Mouse (Mus musculus) Muller cell, postnatal 12 days (primary cell): ENCODE measurements at regions not wholly inside any gene's neighbourhood (a gene's known extent, or its start where the extent isn't known, plus 50 kb on each side); places are given as distances from the start of the nearest gene placed in this dataset.
"Not testable (repeated sequence)": the region's sequence is repeated elsewhere in the genome, so short reads cannot be mapped to it uniquely, and the experiment has no call there.

ENCODE experiments used
- DNase-seq: peaks from one replicate; pipeline ENCODE4 v3.0.0-alpha.2; 2015; ENCODE audit errors: inconsistent ontology term

- DNase-seq: no peak
These were observed 624.8 kb upstream of the BB014433 start for GRCm38 (mm10) chr8:15670722-15671121.

DNA sequence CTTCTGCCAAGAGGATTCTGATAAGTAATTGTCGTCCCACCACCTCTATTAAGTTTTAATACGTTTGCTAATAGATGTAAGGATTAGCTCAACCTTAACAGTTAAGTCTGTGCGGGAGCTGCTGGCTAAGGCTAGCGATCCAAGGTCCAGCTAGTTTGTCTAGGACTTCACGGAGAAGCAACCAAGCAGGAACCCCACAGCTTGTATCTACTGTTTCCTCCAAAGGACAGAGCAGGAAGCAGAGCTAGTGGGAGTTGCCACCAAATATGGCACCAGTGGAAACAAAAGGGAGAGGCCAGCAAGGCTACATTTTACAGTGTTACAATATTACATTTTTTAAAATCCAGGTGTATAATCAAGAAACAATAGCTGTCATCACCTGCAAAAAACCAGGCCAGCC, 624.4 kb upstream of the BB014433 start:
- no peak for DNase-seq

GRCm38 (mm10) chr8:15669515-15669914, 623.6 kb upstream of the BB014433 start:
- DNase-seq: no peak

DNA sequence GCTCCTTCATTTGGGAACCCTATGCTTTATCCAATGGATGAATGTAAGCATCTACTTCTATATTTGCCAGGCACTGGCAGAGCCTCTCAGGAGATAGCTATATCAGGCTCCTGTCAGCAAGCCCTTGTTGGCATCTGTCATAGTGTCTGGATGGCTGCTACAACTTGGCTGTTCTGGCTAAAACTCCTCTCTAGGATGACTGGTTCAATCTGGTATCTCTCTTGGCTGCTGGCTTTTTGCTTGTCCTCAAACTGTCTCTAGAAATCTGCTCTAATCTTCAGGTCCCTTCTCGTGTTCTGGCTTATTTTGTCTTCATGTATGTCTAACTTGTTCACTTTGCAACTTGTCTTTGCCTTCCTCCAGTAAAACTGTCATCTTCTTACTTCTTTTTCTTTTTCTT, 614.7 kb upstream of the BB014433 start:
- no peak for DNase-seq

DNA sequence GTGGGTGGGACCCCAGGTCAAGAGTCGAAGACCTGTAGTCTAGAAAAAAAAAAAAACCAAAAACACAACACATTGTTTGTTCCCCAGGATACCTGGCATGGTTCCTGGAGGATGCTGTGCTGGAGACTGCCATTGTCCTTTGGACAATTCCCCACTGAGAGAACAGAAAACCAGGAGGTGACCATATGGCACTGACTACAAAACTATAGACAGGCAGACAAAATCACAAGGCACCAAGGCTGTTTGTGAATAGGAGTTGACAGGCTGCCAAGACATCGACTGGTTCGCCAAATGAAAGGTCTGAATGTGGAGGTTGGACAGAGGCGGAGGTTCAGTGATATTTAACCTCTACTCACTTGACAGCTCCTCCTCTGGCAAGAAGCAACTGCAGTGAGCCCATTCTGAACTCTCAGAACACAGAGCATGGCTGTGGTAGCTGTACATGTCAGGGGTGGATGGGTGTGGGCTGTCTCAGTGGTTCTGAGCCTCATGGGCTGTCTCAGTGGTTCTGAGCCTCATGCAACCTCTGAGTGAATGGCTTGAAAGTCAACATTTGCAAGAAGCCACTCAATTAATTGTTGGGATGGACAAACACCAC, 589.0 kb upstream of the BB014433 start:
- DNase-seq: no peak

DNA sequence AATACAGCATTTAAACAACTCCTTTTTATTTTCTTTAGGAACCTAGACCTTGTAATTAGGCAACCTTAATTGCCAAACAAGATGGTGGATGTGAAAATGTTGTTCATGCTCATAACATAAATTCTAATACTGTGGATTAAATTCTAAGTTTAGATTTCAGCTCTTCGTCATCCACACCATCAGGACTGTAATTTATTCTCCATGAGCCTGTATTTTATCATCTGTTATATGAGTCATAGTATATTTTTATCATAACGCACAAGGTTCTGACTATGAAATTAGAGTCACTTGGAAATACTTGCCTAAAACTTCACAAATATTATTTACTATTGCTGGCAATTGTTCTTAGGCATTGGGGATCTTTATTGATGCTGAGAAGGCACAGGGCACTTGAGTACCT, 582.7 kb upstream of the BB014433 start:
- no peak for DNase-seq

GRCm38 (mm10) chr8:15623602-15624392, 577.9 kb upstream of the BB014433 start:
- not testable (repeated sequence) for DNase-seq

DNA sequence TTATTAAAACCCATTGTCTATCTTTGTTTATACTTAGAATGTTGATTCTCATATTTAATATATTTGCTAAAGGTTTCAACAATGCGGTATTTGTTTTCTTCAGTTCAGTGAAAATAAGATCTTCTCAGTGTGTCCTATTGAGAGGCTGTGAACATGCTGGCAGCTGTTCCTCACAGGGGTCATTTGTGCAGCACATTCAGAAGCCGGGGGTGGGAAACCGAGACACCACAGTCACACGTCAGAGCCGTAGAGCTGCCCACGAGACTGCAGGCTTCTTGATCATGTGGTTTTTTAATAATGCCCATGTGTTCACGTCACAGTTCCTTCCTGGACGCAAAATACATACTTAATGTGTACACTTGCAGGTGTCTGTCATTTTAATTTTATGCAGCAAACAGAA, 564.3 kb upstream of the BB014433 start:
- no peak for DNase-seq

- no peak for DNase-seq
These were observed 561.8 kb upstream of the BB014433 start for GRCm38 (mm10) chr8:15607598-15608215.

DNA sequence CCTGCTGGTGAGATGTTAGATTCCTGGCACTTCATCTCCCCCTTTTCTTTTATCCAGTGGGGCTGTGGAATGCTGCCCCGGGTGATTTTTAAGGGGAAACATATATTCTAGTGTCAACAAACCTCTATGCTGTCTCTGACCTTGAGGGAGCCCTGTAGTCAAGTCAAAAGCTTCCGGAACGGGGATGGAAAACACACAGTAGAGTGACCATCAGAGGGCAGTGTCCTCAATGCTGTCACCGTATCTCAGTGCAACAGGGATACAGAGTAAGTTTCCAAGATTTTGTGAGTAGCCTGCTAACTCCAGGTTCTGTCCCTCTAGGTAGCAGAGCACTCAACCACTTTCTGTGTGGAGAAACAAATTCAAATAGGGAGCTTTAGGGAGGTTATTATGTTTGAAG, 555.7 kb upstream of the BB014433 start:
- DNase-seq: no peak

DNA sequence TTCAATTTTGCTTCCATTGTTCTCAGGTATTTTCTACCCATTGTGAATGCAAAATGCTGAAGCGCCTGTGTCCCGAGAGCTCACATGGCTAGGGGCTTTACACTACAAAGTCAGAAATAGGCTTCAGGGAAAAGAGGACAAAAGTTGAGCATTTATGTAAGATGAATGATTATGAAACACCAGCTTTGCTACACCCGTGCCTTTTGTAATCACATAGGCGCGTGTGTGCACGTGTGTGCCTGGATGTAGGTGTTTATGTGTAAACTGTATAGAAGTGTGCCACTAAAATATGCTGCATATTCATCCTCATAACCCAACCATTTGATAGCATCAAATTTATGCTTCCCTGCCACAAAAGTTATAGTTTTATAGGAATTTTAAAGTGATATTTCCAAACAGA, 547.2 kb upstream of the BB014433 start:
- no peak for DNase-seq

DNA sequence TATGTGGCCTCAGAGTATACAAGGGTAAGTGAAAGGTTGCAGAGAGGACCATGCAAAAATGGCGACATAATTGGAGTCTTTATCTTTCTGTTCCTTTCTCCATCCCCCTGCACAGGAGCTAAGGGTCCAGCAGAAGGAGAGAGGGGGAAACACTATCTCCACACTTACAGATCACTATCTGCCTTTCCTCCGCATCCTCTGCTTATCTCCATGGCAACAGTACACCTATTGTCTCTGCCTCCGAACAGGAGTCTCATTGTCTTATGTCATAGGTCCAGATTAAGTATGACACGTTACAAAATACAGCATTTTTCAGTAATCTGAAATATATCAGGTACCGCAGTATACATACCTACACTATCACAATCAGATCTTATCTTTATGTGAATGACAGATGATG, 537.9 kb upstream of the BB014433 start:
- DNase-seq: no peak

DNA sequence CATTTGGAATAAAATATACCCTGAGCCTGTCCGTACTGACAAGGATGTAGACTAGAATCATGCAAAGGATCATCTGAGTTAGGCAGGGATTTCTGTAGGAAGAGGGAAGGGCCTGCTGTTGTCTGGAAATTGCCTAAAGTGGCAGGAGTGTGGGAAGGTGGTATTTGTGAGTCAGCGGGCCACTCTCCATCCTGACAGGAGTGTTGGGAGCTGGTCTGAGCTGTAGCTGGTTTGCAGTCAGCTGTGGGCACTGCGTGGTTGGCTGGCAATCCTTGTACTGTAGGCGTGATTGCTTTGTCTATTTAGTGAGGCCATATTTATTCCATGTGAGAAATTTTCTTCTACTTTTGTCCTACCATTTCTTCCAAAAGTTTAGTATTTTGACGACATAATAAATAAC, 524.2 kb upstream of the BB014433 start:
- DNase-seq: no peak

GRCm38 (mm10) chr8:15567742-15568141, 521.9 kb upstream of the BB014433 start:
- no peak for DNase-seq

DNA sequence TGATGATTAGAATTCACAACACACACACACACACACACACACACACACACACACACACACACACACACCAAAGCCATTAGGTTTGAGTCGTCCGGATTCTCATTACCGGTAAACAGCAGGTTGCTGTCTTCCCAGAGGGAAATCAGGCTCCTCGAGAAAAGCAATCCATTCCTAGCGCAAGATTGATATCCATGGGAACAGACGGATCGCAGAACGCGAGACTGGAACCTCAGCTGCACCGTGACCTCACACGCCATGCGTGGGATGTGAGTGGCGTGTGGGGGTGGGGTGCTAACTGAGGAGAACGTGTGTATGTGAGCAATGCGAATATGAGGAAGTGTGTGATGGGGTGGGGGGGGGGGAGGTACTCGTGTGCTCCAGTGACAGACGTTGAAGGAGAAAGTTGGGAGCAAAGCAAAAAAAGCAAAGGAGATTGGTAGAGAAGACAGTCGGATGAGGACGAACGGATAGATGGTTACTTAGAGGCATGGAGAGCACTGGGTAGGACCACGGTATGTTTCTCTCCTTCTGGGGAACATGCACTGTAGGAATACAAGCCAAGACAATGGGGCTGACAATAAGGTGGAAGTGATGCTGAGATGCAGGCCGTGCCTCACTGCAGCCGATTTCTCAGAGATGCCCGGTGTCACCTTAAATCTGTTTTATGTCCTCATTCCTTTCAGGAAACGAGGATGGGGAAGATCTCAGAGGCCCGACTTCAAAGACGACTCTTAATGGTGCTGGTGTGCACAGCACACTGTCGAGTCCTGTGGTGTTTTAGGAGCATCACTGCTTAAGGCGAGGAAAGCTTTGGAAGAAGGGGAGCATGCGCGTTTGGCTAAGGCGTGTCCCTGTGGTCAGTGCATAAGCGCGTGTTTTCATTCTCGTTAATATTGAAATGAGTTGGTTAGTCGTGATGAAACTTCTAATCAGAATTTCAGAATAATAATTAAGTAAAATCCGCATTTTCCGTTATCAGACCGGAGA, 516.7 kb upstream of the BB014433 start:
- no peak for DNase-seq

GRCm38 (mm10) chr8:15532027-15532426, 486.1 kb upstream of the BB014433 start:
- DNase-seq: no peak

- DNase-seq: no peak
These were observed 479.6 kb upstream of the BB014433 start for GRCm38 (mm10) chr8:15525461-15525860.

GRCm38 (mm10) chr8:15519896-15520295, 474.0 kb upstream of the BB014433 start:
- not testable (repeated sequence) for DNase-seq

DNA sequence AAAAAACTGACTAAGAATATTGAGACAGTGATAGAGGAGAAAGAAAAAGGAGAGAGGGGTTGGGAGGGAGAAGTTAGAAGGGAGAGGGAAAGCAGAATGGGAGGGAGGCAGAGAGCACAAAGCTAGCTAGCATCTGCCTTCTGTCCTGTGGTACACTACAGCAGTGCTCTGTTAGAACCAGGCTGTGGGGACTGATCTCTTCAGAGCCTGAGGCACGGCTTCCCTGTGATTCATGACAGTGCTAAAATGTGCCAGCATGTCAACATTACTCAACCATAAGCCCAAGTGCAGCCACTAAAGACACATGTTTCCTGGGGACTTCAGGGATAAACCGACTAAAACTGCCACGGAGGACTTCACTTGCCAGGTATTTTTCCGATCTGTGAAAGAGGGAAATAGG, 455.1 kb upstream of the BB014433 start:
- DNase-seq: no peak

GRCm38 (mm10) chr8:15497566-15497965, 451.7 kb upstream of the BB014433 start:
- no peak for DNase-seq

GRCm38 (mm10) chr8:15496248-15496647, 450.4 kb upstream of the BB014433 start:
- no peak for DNase-seq

- no peak for DNase-seq
These were observed 444.9 kb upstream of the BB014433 start for GRCm38 (mm10) chr8:15490774-15491173.
